In genomic region chr11:117081165-117082064, GRCm38 (mm10) we compare ENCODE assay signal across 8 mouse cellular contexts. TPM values are rescaled to one million over a fixed set of nuclear protein-coding genes. Genes with fewer than 3 reads are reported as not detected.
DNase-seq lines count a peak whose midpoint lies in the region; ATAC-seq and TF ChIP-seq lines count a peak whose summit lies in the region.

No protein-coding gene starts in this region.

- peak; percentile 94 to 97 (median 95) for TF ChIP-seq CTCF in MEL (IDR thresholded peaks at IDR 0.05 in 2 of 3, conservative IDR thresholded peaks at IDR 0.05 in 1 of 3; ENCODE audit: control insufficient read depth in 1 of 3, insufficient read depth in 1 of 3, low read depth in 2 of 3, low read length in 3 of 3, poor library complexity in 1 of 3, severe bottlenecking in 1 of 3)
- TF ChIP-seq CTCF in forebrain, postnatal 0 days (IDR thresholded peaks at IDR 0.05; ENCODE audit: low read depth) = peak; percentile 96
- TF ChIP-seq CTCF in lung, embryonic 14.5 days (IDR thresholded peaks at IDR 0.05; ENCODE audit: low read depth) = peak; percentile 94

- no peak overlapping the region for H3K4me3 ChIP-seq in MEL (ENCODE audit: control insufficient read depth in 1 of 2, insufficient read depth in 1 of 2, low read depth in 2 of 2, low read length in 2 of 2)
- H3K4me3 ChIP-seq in forebrain, postnatal 0 days (ENCODE audit: low read depth, low read length) = no peak overlapping the region
- no peak overlapping the region for H3K4me3 ChIP-seq in lung, embryonic 14.5 days (ENCODE audit: low read depth, low read length)

- H3K4me2 ChIP-seq in forebrain, postnatal 0 days (ENCODE audit: low read depth) = peak overlapping the region; percentile 23; the same call in 1 of the 2 replicates
- peak overlapping the region; percentile 35; the same call in 1 of the 2 replicates for H3K4me2 ChIP-seq in lung, embryonic 14.5 days

- H3K27me3 ChIP-seq in MEL (ENCODE audit: control insufficient read depth in 1 of 2, insufficient read depth in 2 of 2, low read length in 2 of 2) = no peaks in the 10 kb centered on the region
- H3K27me3 ChIP-seq in forebrain, postnatal 0 days (ENCODE audit: insufficient read depth, low read length) = no peaks in the 10 kb centered on the region
- H3K27me3 ChIP-seq in lung, embryonic 14.5 days (ENCODE audit: insufficient read depth, low read length) = no peaks in the 10 kb centered on the region

- peaks cover 26% of the 10 kb centered on the region for H3K79me2 ChIP-seq in MEL (ENCODE audit: control insufficient read depth, insufficient read depth, low read length, poor library complexity)

- intact Hi-C loops in heart, postnatal 36 days (cut with DNase I) = loop anchor here (1.0 to 2.0 kb wide), 3 partner anchors 15 to 53 kb away; no protein-coding TSS in a partner anchor

- peak; percentile 58 to 70; a peak in 3 of 4 replicates for TF ChIP-seq EP300 in MEL (IDR thresholded peaks at IDR 0.05; ENCODE audit: low read depth in 1 of 2, low read length in 2 of 2)

- peaks cover 4 to 30% of the 10 kb centered on the region in 2 experiments for H3K36me3 ChIP-seq in MEL (ENCODE audit: control insufficient read depth in 1 of 2, insufficient read depth in 2 of 2, low read length in 2 of 2)
- H3K36me3 ChIP-seq in forebrain, postnatal 0 days (ENCODE audit: insufficient read depth) = peaks cover 30% of the 10 kb centered on the region
- peaks cover 35% of the 10 kb centered on the region for H3K36me3 ChIP-seq in lung, embryonic 14.5 days (ENCODE audit: insufficient read depth)

- ATAC-seq in forebrain, postnatal 0 days = peak; percentile 87
- ATAC-seq in lung, embryonic 14.5 days (ENCODE audit: insufficient read depth) = peak; percentile 81
- peak; percentile 32; the same call in 1 of the 2 replicates for ATAC-seq in neutrophil, adult 5-6 weeks (ENCODE audit: extremely low read depth, insufficient number of reproducible peaks, low FRiP score, poor library complexity, severe bottlenecking)

- peak overlapping the region; percentile 10; the same call in 1 of the 2 replicates for H3K9ac ChIP-seq in MEL (ENCODE audit: control insufficient read depth, low read depth, low read length, poor library complexity, severe bottlenecking)
- H3K9ac ChIP-seq in forebrain, postnatal 0 days = 0 out of 2 replicates have a peak overlapping the region, but pooled peaks have one; percentile 10
- peak overlapping the region; percentile 20; the same call in 1 of the 2 replicates for H3K9ac ChIP-seq in lung, embryonic 14.5 days

- TF ChIP-seq RAD21 in MEL (IDR thresholded peaks at IDR 0.05; ENCODE audit: low read depth, low read length) = peak; percentile 72

- WGBS in forebrain, postnatal 0 days = 29% methylated on average over 16 of the region's 16 CpGs
- WGBS in lung, embryonic 14.5 days = 25% methylated on average over 16 of the region's 16 CpGs

- H3K4me1 ChIP-seq in MEL (ENCODE audit: control insufficient read depth in 1 of 2, insufficient read depth in 2 of 2, low read length in 2 of 2) = peaks cover 7 to 45% of the 10 kb centered on the region in 2 experiments
- peaks cover 13% of the 10 kb centered on the region for H3K4me1 ChIP-seq in forebrain, postnatal 0 days (ENCODE audit: insufficient read depth)
- H3K4me1 ChIP-seq in lung, embryonic 14.5 days (ENCODE audit: insufficient read depth) = peaks cover 27% of the 10 kb centered on the region

- peak overlapping the region; percentile 60 for H3K27ac ChIP-seq in MEL (ENCODE audit: control insufficient read depth, low read depth, low read length)
- peak overlapping the region; percentile 41 for H3K27ac ChIP-seq in forebrain, postnatal 0 days (ENCODE audit: low read depth, low read length)
- H3K27ac ChIP-seq in lung, embryonic 14.5 days (ENCODE audit: low read depth) = peak overlapping the region; percentile 77

- DNase-seq in MEL (ENCODE audit: low read depth, low spot score) = peak; percentile 92
- peak; percentile 75 to 82 for DNase-seq in cerebellum, adult 18-20 months
- DNase-seq in forebrain, postnatal 0 days = peak; percentile 94
- peak; percentile 80 to 83 for DNase-seq in heart, postnatal 36 days
- DNase-seq in layer of hippocampus, adult 18-20 months (ENCODE audit: low spot score in 2 of 2) = peak; percentile 71 to 90
- peak; percentile 95 for DNase-seq in lung, embryonic 14.5 days
- peak; percentile 73 for DNase-seq in testis, postnatal 14 days (ENCODE audit: low spot score)

- no peaks in the 10 kb centered on the region for H3K9me3 ChIP-seq in MEL (replicated peaks; ENCODE audit: insufficient read depth, low read length)
- no peaks in the 10 kb centered on the region for H3K9me3 ChIP-seq in forebrain, postnatal 0 days (ENCODE audit: low read length)
- H3K9me3 ChIP-seq in lung, embryonic 14.5 days (ENCODE audit: low read depth, low read length) = no peaks in the 10 kb centered on the region

- peak in 1 of 2 experiments; percentile 14; a peak in 1 of 4 replicates for TF ChIP-seq POLR2A in MEL (IDR thresholded peaks at IDR 0.05; ENCODE audit: control insufficient read depth in 1 of 2, insufficient read depth in 1 of 2, low read depth in 1 of 2, low read length in 2 of 2, poor library complexity in 1 of 2)

TF ChIP-seq in MEL, 35 proteins besides CTCF, POLR2A, EP300 and RAD21:
- TF ChIP-seq POLR2AphosphoS5 (IDR thresholded peaks at IDR 0.05; ENCODE audit: borderline replicate concordance, low read depth, low read length) = no peak
- peak; percentile 86 for TF ChIP-seq SMC3 (IDR thresholded peaks at IDR 0.05; ENCODE audit: low read depth, low read length)
- no peak for TF ChIP-seq MEF2A (IDR thresholded peaks at IDR 0.05; ENCODE audit: extremely low read depth, insufficient replicate concordance, low read depth, low read length, poor library complexity, severe bottlenecking)
- TF ChIP-seq MXI1 (IDR thresholded peaks at IDR 0.05; ENCODE audit: low read depth, low read length) = peak; percentile 78
- no peak for TF ChIP-seq E2F4 (IDR thresholded peaks at IDR 0.05; ENCODE audit: borderline replicate concordance, low read depth, low read length)
- TF ChIP-seq MYC (IDR thresholded peaks at IDR 0.05; ENCODE audit: low read depth, low read length) = peak; percentile 79
- TF ChIP-seq CHD1 (IDR thresholded peaks at IDR 0.05; ENCODE audit: low read depth, low read length) = no peak
- 0 out of 2 replicates have a peak, but pooled peaks have one; percentile 1 for TF ChIP-seq USF1 (IDR thresholded peaks at IDR 0.05; ENCODE audit: low read depth, low read length)
- peak; percentile 71 for TF ChIP-seq ETS1 (IDR thresholded peaks at IDR 0.05; ENCODE audit: low read depth, low read length)
- peak; percentile 38; the same call in 1 of the 2 replicates for TF ChIP-seq HCFC1 (IDR thresholded peaks at IDR 0.05; ENCODE audit: low read depth, low read length)
- peak; percentile 23; the same call in 1 of the 2 replicates for TF ChIP-seq GATA1 (IDR thresholded peaks at IDR 0.05; ENCODE audit: low read depth, low read length)
- TF ChIP-seq POLR2AphosphoS2 (IDR thresholded peaks at IDR 0.05; ENCODE audit: low read length) = no peak; the same call in 1 of the 2 replicates
- TF ChIP-seq ZKSCAN1 (IDR thresholded peaks at IDR 0.05; ENCODE audit: low read depth, low read length) = no peak
- TF ChIP-seq JUND (IDR thresholded peaks at IDR 0.05; ENCODE audit: low read depth, low read length) = 0 out of 2 replicates have a peak, but pooled peaks have one; percentile 22
- TF ChIP-seq ZNF384 (IDR thresholded peaks at IDR 0.05; ENCODE audit: low read depth, low read length) = no peak
- TF ChIP-seq MYB (IDR thresholded peaks at IDR 0.05; ENCODE audit: low read depth, low read length) = no peak
- TF ChIP-seq KAT2A (conservative IDR thresholded peaks at IDR 0.05; ENCODE audit: low read depth, low read length) = no peak
- no peak for TF ChIP-seq CHD2 (IDR thresholded peaks at IDR 0.05; ENCODE audit: low read length)
- peak; percentile 69 for TF ChIP-seq SIN3A (IDR thresholded peaks at IDR 0.05; ENCODE audit: low read length)
- no peak for TF ChIP-seq ELF1 (IDR thresholded peaks at IDR 0.05; ENCODE audit: low read depth, low read length)
- TF ChIP-seq TAL1 (IDR thresholded peaks at IDR 0.05; ENCODE audit: low read length) = peak; percentile 64
- TF ChIP-seq BHLHE40 (IDR thresholded peaks at IDR 0.05; ENCODE audit: borderline replicate concordance, low read depth, low read length) = peak; percentile 68
- TF ChIP-seq MAZ (IDR thresholded peaks at IDR 0.05; ENCODE audit: low read depth, low read length) = no peak
- TF ChIP-seq TCF12 (IDR thresholded peaks at IDR 0.05; ENCODE audit: low read depth, low read length) = peak; percentile 75
- no peak for TF ChIP-seq MAFK (IDR thresholded peaks at IDR 0.05; ENCODE audit: borderline replicate concordance, low read depth, low read length)
- TF ChIP-seq UBTF (IDR thresholded peaks at IDR 0.05; ENCODE audit: borderline replicate concordance, insufficient read depth, low read depth, low read length) = no peak
- TF ChIP-seq MAX (IDR thresholded peaks at IDR 0.05; ENCODE audit: low read length) = peak; percentile 79
- TF ChIP-seq NELFE (IDR thresholded peaks at IDR 0.05; ENCODE audit: low read depth, low read length) = no peak
- no peak for TF ChIP-seq TBP (IDR thresholded peaks at IDR 0.05; ENCODE audit: low read depth, low read length)
- no peak for TF ChIP-seq NRF1 (IDR thresholded peaks at IDR 0.05; ENCODE audit: insufficient read depth, low read depth, low read length, poor library complexity, severe bottlenecking)
- no peak for TF ChIP-seq USF2 (IDR thresholded peaks at IDR 0.05; ENCODE audit: borderline replicate concordance in 1 of 2, insufficient read depth in 1 of 2, low read depth in 1 of 2, low read length in 2 of 2)
- peak; percentile 81 for TF ChIP-seq ZC3H11A (IDR thresholded peaks at IDR 0.05; ENCODE audit: low read depth, low read length)
- no peak; the same call in 1 of the 2 replicates for TF ChIP-seq ZMIZ1 (IDR thresholded peaks at IDR 0.05; ENCODE audit: low read depth, low read length)
- peak; percentile 18; the same call in 1 of the 2 replicates for TF ChIP-seq RCOR1 (IDR thresholded peaks at IDR 0.05; ENCODE audit: low read depth, low read length)

RNA-seq across cellular contexts. Expression of gene Sec14l1, which starts 33.6 kb away (rescaled TPM):
- 42.0 and 44.6 TPM in 2 replicates for total RNA-seq in MEL (2012; rRNA removed)
- 10 to 100 TPM in 1 of 2 experiments, not detected in 1; 55.9 TPM for polyA plus RNA-seq in MEL (2012; ENCODE audit: insufficient read depth in 1 of 2, insufficient read length in 2 of 2, low read depth in 1 of 2, low replicate concordance in 2 of 2, missing spikeins in 1 of 2)
- total RNA-seq in forebrain, postnatal 0 days (2014; rRNA removed) = 81.3 and 82.9 TPM in 2 replicates
- 62.1 and 65.1 TPM in 2 replicates for polyA plus RNA-seq in forebrain, postnatal 0 days (2015; fragmentation: Nextera tagmentation; extraction: Ambion mirVana)
- total RNA-seq in heart, postnatal 36 days (2021) = 10 to 100 TPM; 67.9 to 75.2 TPM
- total RNA-seq in layer of hippocampus, adult 18-20 months (2021) = 100 to 1,000 TPM; 235 to 245 TPM
- polyA plus RNA-seq in lung, embryonic 14.5 days (2014; fragmentation: Nextera tagmentation; extraction: Ambion mirVana) = 44.3 and 46.2 TPM in 2 replicates
- 95.3 and 116 TPM in 2 replicates for total RNA-seq in neutrophil, adult 5-6 weeks (2017)

Comparison
In these comparisons a context has a peak if more than half of its experiments do, and no peak if none do; other contexts are left out.
1. ATAC-seq: peak in every context shown above with its lines; median percentile 87 in forebrain, postnatal 0 days; 81 in lung, embryonic 14.5 days; 32 in neutrophil, adult 5-6 weeks.